Mouse (Mus musculus): Measurements from ENCODE around the gene Gprc5c.

DNA sequence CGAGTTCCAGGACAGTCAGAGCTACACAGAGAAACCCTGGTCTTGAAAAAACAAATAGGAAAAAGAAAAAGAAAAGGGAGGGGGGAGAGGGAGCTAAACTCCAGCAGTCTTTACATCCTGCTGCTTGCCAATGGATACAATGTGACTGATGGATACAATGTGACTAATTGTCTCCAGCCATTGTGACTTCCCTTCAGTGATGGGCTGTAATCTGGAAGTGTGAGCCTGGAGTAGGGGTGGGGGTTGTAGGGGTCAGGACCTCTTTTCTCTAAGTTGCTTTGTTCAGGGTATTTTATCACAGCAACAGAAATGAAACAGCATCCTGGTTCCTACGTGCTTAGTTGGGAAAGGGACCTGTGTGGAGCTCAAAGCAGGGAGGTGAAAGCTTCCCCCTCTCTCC is 31.8 kb upstream of the Gprc5c start:
- no peak for TF ChIP-seq CTCF (IDR thresholded peaks at IDR 0.05; ENCODE audit: low read depth)
- TF ChIP-seq EP300 (IDR thresholded peaks at IDR 0.05; ENCODE audit: low read depth): no peak

All from liver, postnatal 0 days (tissue).